Mouse (Mus musculus): ENCODE data around the gene Llph.
"Not testable (repeated sequence)": the region's sequence is repeated elsewhere in the genome, so short reads cannot be mapped to it uniquely, and the experiment has no call there.

Gene Llph

GRCm38 (mm10) chr10:120226871-120227661 is at the start of gene Llph:
TSS of gene Llph (plus strand) at chr10:120227070.
- peak; percentile 77 for DNase-seq (ENCODE audit: low read depth, low spot score)

GRCm38 (mm10) chr10:120182887-120183286 is 44.0 kb upstream of the Llph start:
- DNase-seq (ENCODE audit: low read depth, low spot score): no peak

DNA sequence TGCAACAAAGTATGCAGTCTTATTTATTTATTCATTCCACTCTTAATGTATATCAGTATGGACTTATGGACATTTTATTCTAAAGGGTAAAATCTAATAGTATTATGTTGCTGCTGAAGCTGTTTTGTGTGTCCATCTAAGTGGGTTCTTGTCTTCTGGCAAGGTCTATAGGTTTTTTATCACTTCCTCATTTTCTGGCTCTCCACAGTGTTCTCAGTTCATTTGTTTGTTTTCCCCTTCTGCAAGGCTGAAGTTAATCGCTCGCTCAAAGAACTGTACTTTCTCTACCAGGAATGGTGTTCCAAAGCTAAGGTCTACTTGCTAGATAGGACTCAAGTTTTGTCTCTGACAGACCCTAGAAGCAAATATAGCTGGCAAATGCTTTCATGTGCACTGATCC is 43.5 kb upstream of the Llph start:
- DNase-seq (ENCODE audit: low read depth, low spot score): no peak

- no peak for DNase-seq (ENCODE audit: low read depth, low spot score)
These were observed 38.4 kb upstream of the Llph start for GRCm38 (mm10) chr10:120188513-120188912.

DNA sequence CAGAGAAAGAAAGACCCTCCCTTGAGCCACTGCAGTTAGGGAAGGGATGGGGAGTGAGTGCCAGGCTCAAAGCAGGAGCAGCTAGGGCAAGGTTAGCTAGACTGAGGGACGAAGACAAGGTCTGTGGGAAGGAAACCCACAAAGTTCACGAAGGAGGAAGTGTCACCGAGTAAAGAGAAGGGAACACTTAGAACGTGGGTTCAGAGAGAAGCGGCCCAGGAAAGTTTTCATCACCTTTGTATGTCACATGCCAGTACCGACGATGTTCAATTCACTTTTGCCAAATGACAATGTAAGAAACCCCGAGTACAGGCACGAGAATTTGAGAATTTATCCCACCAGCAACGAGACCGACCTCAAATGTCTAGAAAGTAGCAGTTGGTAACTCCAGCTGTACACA is 37.6 kb upstream of the Llph start:
- DNase-seq (ENCODE audit: low read depth, low spot score): no peak

DNA sequence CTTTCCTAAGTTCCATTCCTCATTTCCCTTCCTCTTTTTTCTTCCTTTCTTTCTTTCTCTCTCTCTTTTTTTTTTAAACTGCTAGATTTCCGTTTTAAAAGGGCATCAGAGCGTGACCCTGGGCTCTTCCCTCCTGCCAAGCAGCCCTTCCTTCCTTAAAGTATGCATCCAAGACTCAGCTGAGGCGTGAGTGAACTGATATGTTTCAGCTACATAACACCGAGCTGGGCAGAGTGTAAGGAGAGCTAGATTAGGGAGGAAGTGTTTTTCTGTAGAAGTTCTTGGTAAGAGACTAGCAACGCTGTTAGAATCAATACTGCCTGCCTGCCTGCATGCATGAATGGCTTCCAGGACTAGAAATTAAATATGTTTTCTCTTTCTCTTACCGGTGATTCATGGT is 37.1 kb upstream of the Llph start:
- no peak for DNase-seq (ENCODE audit: low read depth, low spot score)

GRCm38 (mm10) chr10:120191165-120191564 is 35.7 kb upstream of the Llph start:
- DNase-seq (ENCODE audit: low read depth, low spot score): no peak

DNA sequence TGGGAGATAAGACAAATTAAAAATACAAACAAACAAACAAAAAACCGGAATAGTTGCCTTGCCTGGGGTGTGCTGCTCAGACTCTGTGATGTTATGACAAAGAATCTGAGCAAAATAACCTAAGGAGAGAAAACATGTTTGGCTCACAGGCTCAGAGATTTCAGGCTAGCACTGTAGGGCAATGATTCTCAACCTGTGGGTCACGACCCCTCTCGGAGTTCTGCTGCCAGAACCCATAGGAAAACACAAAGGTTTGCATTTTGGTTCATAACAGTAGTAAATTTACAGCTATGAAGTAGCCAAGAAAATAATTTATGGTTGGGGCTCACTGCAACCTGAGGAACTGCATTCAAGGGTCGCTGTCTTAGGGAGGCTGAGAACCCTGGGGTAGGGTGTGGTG is 34.6 kb upstream of the Llph start:
- no peak for DNase-seq (ENCODE audit: low read depth, low spot score)

- no peak for DNase-seq (ENCODE audit: low read depth, low spot score)
These were observed 33.6 kb upstream of the Llph start for GRCm38 (mm10) chr10:120193255-120193654.

GRCm38 (mm10) chr10:120197061-120197835 is 29.6 kb upstream of the Llph start:
- DNase-seq (ENCODE audit: low read depth, low spot score): no peak

GRCm38 (mm10) chr10:120201131-120201921 is 25.5 kb upstream of the Llph start, which contains the start of gene Tmbim4:
TSS of gene Tmbim4 (plus strand) at chr10:120201590.
- DNase-seq (ENCODE audit: low read depth, low spot score): peak; percentile 84

DNA sequence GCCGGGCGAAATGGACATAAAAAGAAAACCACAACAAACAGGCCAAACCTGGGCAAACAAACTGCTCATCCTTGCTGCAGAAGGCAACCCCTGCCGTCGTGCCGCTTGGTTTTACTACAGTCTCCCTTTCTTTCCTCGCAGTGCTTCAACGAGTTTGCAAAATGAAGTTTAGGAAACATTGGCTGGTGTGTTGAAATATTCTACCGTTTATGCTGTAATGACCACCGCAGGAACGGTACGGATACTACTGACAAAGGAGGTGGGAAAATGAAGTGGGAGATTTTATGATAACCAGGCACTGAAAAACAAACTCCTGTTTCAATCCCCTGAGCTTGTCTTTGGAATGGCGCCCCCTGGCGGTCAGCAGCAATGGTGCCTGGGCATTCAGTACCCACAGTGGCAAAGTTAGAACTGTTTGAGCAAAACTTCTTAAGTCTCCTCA is 24.9 kb upstream of the Llph start, which contains the start of gene Irak3:
Gene Irak3 (minus strand): TSS at position 170 of the 442 bp plus-strand sequence.
- DNase-seq (ENCODE audit: low read depth, low spot score): peak; percentile 64

DNA sequence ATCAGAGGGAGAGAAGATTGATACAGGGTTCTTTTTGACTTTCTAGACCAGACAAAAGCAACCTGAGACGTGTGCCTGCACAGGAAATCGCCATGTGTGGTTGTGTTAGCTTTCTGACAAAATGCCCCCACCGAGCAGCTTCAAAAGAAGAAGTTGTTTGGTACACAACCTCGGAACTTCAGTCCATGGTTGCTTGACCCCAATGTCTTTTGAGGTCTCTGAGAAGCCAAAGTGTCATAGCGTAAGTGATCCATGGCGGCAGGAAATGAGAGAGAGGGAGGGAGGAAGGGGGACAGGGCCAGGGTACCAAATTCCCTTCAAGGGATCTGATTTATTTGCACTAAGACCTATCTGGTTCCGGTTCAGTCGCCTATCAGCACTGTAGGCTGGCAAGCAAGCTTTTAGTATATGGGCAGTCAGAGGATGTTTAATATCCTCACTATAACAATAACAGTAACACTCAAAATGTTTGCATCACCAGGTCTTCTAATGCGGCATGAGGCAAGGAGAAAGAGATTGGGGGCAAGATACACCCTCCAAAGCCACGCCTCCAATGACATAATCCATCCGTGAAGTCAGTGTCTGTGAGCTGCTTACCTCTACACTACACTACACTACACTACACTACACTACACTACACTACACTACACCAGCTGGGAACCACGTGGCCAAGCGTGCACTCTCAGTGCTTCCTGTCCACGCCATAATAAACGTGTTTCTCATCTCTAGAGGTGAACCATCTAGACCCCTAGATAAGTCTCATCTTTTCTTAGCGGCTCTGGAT is 24.2 kb upstream of the Llph start:
- DNase-seq (ENCODE audit: low read depth, low spot score): no peak

DNA sequence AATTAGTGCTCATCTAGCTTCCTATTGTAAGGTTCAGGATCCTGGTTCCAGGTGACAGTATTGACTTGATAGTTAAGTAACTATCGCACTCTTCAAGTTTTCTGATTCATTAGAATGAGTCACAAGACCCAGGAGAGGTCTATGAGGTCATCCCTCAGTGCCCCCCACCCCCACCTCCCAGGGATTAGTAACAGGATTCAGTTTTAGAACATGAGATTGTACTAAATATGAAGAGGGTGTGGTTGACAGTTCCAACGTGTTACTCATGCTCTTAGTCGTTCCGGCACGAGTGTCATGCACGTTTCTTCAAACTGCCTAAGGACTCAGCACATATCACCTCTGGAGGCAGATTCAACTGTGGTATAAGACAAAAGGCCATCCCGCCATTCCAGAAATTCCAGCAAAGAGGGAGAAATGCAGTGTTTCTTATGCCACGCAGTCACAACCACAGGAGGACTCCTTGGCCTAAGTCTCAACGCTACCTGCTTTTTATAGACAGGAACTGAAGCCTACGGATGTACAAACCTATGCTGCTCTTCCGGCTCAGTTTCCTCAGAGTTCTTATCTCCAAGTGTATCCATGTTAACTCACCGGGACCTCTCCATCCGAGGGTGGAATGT is 22.2 kb upstream of the Llph start:
- DNase-seq (ENCODE audit: low read depth, low spot score): peak; percentile 44

- DNase-seq (ENCODE audit: low read depth, low spot score): no peak
These were observed 18.9 kb upstream of the Llph start for GRCm38 (mm10) chr10:120208015-120208414.

DNA sequence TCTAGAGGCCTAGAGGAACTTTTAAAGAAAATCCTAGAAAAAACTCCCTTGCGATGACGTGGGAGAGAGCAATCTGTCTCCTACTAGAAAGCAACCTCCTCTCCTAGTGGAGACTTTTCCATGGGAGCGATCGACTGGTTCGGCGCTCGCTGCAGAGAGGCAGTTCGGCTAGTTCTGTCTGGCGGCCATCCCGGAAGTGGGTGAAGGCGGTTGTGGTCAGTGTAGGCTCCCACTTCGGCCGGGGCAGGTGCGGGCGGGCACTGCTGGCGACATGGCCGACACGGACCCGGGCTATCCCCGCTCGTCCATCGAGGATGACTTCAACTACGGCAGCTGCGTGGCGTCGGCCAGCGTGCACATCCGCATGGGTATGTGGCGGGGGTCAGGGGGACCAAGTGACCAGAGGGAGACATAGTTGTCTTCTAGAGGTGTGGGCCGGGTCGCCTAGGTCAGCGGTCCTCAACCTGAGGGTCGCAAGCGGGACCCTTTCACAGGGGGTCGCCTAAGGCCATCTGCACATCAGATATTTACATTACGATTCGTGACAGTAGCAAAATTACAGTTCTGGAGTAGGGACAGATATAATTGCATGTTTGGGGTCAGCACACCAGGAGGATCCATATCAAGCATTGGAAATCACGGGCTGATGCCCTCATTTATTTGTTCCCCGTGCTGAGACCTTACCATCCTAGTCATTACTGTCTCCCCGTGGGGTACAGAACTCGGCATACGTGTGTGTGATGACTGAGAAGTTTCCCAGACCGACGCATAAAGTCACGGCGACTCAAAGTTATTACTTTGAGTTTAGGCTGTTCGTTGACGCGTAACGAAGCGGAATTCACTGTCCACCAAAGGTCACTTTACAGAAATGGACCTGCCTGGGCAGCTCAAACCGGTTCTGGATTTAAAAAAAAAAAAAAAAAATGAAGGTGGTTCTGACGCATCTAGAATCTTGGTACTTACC is 18.0 kb upstream of the Llph start:
- peak; percentile 77 for DNase-seq (ENCODE audit: low read depth, low spot score)

- DNase-seq (ENCODE audit: low read depth, low spot score): no peak
These were observed 17.3 kb upstream of the Llph start for GRCm38 (mm10) chr10:120209539-120209925.

DNA sequence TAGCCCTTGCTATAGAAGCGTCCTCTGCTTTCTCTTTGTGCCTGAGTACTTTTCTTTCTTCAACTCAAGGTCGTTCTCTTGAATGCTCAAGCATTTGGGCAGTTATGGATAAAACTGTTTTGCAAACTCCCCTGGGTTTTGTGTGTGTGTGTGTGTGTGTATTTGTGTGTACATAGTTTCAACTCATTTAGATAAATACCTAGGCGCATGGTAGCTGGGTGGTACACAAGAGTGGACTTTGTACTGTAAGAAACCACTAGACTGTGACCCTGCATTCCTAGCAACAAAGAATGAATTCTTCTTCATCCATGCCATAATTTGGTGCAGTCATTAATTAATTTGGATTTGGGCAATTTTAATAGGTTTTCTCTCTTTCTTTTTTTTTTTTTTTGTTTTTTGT is 16.8 kb upstream of the Llph start:
- no peak for DNase-seq (ENCODE audit: low read depth, low spot score)

DNA sequence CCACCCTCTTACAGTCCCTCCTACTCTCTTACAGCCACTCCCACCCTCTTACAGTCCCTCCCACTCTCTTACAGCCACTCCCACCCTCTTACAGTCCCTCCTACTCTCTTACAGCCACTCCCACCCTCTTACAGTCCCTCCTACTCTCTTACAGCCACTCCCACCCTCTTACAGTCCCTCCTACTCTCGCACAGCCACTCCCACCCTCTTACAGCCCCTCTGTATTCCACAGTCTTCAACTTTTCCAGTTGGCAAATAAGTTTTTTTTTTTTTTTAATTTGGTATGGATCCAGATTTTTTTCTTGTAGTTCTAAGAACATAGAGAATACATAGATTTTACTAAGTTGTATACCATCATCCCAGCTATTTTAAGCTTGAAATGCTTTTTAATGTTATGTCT is 9.8 kb upstream of the Llph start:
- not testable (repeated sequence) for DNase-seq (ENCODE audit: low read depth, low spot score)
